Mouse (Mus musculus) NIH3T3 (cell line): Measurements from ENCODE around the gene Trim2.
A peak's percentile ranks its signal among the peaks of the same experiment; 100 is the strongest.

Source experiments
- DNase-seq: peaks from one replicate; pipeline ENCODE4 v3.0.0-alpha.2; 2012; ENCODE audit warnings: low read depth

Trim2 gene

DNA sequence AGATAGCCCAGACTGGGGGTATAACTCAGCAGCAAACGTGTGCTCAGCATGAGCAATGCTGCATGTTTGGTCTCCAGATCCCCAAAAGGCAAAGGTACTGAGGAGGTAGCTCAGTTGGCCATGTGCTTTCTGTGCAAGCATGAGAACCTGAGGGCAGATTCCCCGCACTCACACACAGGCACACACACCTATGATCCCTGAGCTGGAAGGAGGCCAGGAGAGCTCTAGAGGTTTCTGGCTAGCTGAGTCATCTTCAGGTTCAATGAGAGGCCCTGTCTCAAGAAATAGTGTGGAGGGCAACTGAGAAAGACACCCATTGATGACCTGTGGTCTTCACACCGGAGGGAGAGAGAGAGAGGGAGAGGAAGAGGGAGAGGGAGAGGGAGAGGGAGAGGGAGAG is 19.4 kb downstream of the Trim2 start:
- DNase-seq = peak; percentile 49

DNA sequence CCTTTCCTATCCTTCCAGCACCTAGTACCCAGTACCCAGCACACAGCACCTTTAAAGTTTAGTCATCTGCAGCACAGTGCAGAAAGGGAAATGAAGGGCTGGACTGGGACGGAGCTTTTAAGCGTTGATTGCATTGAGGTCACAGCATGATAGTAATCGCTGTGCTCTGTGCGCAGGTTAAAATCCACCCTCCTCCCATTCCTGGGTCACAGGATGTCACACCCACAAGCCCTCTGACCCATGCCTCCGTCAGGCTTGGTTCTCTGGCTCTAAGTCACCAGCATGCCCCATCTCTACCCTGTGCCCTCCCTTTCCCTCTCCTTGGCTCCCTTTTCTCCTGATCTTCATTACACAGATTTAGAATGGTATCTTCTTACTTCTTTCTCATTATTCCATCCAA is 20.4 kb downstream of the Trim2 start:
- no peak for DNase-seq

DNA sequence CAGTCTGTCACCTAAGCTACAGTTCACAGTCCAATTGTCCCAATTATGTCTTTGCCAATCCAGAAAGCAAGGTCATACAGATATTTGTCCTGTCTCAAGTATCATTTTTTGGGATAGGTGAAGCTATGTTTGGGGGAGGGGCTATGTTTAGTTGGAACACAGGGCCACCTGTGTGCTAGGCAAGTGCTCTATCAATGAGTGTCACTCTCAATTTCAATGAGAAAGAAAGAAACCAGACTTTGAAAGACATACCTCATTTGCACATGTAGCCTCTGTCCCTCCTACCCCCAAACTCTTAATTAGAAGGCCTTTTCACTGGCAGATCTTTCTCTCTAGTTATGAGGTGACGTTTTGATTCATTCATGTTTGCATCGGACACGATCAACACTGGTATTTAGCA is 21.9 kb downstream of the Trim2 start:
- DNase-seq = no peak

DNA sequence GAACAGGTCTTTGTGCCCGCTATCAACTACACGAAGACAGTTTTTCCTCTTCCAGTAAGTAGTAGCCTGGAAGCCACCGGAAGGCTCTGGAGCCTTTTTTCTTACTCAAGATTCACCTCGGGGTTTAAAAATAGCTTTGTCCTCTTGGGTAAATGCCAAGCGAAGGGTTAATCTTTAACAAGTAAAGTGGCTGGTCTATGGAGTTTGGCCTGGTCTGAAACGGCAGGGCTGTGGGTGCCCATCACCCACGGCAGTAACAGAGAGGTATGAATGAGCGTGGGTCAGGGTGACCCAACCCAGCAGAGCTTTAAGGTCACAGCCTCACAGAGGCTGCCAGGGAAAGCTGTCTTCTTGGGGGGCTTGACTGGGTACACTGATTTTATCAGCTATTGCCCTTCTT is 23.2 kb downstream of the Trim2 start:
- DNase-seq = no peak

DNA sequence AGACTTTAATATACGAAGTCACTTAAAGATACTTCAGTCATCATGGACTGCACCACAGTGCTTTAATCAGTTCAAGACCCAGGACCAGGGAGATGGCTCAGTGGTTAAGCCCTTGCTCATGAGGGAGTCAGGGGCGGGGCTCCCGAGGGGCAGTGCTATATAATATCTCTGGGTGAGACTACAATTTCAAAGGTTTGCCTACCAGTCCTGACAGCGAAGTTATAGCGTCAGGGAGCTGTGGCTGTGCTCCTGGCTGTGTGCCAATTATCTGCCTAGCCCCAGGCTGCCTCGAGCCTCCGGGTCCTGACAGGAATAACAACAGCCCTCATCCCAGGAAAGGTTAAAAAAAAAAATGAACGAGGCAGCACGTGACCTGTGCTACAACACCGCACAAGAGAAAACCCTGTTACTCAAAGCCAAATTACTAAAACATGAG is 24.7 kb downstream of the Trim2 start:
- peak; percentile 26 for DNase-seq

DNA sequence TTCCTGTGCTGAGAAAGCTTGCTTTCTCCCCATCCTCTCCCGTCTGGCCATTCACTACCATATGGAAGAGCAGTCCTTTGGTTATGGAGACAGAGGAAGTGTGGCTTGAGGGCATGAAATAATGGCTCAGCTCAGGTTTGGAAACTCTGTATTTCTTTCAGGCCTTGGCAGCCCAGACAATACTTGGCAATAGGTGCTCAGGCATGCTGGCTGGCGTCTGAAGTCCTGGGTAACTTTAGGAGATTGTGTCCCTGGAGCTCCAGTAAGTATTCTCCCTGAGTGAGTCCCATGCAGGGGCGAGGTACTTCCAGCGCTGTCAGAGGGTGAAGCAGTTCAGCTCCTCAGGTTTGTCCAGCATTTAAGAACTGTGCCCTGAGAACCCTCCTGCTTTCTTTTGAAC is 27.9 kb downstream of the Trim2 start:
- no peak for DNase-seq

DNA sequence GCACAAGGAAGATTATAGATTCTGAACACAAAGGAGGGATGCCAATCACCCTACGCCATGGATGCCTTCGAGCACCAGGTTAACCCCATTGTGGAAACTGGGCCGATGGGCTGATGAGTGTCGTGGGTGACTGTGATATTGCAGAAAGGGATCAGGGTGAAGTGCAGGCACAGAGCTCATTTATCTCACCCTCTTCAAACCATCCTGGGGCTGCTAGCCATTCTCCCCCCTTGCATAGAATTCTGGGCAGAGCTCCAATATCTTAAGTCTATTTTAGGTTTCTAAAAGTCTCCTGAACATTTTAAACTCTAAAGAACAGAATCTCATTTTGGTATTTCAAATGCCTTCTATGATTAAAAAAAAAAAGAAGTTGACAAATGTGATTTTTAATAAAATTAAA is 31.6 kb downstream of the Trim2 start:
- DNase-seq = no peak

DNA sequence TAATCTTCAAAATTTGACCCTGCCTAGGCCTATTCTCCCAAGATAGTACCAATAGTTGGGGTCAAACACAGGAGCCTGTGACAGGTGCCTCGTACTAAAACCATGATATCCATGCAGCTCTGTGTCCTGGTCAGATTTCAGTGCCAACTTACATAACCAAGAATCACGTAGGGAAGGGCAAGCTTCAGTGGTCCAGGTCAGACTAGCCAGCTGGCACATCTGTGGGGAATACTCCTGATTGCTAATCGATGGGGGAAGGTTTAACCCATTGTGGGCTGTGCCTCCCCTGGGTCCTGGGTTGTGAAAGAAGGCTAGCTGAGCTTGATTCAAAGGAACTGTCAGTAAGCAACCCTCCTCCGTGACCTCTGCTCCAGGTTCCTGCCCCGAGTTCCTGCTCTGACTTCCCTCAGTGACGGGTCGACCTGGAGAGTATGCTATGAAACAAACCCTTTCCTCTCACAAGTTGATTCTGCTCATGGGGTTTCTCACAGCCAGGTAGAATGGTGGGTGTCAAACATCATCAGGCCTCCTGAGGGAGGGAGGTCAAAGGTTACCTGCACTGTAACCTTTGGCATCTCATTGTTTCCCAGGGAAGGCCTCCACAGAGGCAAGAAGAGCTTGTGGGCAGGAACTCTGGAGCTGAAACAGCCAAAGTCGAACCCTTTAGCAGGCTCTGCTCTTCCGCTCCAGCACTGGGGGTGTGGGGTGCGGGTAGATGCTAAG is 34.2 kb downstream of the Trim2 start:
- no peak for DNase-seq

DNA sequence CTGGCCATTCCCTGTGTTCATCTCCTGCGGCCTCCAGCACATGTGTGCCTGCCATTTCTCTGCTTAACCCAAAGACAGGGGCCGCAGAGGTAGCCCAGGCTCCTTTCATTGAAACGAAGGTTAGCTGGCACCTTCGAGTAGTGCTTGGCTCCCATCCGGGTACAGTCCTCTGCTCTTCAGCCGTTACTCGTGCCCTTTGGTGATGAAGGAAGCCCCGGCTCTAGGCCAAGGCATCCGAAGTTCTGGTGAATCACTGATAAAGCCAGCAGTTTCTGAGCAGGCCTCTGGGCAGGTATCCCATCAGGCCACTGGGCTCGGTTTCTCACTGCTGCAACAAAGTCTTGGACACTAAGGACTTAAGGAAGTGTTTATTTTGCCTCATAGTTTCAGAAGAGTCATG is 34.9 kb downstream of the Trim2 start:
- no peak for DNase-seq

DNA sequence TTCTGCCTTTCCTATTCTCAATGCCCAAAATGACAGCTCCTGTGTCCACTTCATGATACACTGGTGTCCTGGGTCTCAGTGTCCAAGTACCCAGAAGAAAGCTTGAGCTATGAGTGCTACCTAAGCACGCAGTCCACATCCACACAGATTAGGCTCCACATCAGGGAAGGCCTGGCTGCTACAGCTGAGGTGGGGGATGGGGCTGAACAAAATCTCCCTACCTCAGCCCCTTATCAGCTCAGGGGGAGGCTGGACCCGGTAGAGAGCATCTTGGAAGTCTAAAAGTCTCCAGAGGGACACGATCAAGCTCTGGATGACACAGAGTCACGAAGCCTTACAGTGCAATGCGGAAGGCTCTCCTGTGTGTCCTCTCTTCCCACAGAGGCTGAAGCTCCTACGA is 35.6 kb downstream of the Trim2 start:
- DNase-seq = no peak

DNA sequence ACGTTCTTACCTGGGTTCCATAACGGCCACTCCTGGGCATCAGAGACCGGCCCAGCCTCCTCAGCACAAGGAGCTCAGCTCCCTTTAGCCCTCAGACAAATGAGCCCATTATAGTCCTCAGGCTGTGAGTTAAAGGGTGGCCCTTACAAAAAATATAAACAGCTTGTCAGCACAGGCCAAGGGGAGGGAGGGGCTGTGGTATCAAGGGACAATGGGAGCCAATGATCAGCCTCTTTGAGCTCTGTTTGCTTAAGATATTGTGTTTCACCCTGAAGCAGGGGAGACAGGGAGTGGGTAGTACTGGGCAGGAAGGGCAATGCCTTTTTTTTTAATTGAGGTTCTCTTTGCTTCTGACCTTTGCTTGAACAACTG is 36.1 kb downstream of the Trim2 start:
- DNase-seq = peak; percentile 12

DNA sequence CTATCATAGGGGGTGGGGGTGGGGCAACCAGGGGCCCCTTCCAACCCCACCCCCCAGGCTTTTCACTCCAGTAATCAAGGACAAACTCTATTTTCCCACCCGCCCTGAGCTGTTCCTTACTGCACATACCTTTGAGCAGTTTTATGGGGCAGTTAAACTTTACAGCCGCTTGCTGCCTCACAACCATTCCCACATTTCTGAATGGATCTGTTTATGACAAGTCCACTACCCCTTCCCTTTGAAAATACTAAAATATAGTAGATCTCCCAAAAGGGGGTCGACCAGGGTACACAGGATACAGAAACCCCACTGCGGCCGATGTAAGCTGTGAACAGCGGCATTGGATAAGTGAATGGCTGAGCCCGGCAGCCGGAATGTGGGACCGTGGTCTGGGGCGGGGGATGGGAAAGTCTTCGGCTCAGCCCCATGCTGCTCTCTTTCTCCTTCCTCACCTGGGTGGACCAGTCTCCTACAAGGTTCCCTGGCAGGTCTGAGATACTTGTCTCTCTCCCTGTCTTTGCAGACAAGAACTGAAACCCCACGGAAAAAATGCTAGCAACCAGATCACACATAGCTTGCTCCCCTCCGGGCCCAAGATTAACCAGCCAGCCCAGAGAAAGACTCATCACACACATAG is 36.6 kb downstream of the Trim2 start:
- DNase-seq = no peak

DNA sequence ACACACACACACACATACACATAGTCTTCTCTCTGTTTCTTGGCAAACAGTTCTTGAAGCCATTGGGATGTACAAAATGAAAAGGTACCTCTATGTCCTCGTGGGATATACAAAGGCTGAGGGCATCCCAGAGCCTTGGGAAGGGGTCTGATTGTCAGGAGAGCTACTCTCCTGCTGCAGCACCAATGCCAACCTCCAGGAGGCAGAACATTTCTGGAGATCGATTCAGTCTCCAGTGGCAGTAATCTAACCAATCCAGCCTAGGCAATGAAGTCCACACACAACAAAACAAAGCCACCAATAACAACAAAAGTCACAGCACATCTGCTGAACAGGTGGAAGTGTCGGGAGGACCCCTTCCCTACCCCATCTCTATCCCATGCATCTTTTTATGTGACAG is 38.2 kb downstream of the Trim2 start:
- DNase-seq = no peak

DNA sequence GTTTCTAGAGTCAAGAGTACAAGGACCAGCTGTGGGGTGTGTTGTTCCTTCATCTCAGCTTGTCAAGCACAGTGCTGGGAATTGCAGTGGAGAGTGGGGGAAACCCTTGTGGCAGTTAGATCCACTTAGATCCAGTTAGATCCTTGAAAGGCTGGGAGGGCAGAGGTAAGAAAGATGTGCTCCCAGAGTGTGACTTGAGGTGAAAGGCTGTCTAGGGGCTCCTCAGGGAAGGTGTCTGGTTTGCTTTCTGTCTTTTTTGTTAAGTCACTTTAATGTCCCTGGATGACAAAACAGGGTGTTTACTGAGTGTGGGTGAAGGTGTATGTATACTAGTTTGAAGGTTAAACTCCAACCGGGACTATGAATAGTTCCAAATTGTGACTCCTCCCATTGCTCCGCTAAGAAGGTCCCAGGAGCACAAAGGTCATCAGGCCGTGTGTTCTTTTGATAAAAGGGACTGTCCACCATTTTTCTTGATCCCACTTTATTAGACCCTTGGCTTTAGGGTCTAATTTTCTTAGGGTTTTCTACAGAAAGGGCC is 40.2 kb downstream of the Trim2 start:
- DNase-seq = no peak

DNA sequence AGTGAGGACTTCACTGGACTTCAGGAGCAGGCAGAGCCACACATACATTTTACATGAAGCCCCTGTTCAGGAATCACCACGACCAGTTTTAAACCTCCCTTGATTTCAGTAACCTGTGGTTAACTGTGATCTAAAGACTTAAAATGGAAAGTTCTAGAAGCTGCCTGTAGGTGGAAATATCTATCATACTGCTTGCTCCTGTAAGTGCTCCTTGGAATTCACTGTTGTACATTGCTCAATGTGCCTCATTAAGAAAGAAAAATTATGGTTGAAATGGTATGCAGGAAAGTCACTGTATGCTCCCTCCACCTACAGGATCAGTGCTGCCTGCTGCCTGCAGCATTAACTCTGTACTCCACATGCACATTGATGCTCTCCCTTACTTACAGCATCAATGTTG is 41.6 kb downstream of the Trim2 start:
- peak; percentile 9 for DNase-seq

DNA sequence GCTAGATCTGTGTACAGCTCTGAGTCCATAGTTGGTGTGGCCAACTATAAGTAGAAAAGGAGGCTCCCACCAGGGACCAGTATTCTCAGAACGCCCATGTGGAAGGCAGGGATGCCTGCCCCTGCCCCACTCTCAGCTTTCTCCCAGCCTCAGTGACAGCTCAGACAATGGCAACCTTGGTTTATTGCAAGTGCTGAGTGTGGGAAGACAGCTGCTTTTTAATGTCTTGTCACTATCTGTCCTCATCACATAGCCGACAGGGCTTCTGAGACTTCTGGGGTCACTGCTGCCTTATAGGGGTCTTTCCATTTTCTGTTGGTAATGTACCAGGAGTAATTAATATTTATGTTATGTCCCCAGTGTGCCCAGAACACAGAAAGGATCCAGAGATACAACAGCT is 42.3 kb downstream of the Trim2 start:
- DNase-seq = no peak

DNA sequence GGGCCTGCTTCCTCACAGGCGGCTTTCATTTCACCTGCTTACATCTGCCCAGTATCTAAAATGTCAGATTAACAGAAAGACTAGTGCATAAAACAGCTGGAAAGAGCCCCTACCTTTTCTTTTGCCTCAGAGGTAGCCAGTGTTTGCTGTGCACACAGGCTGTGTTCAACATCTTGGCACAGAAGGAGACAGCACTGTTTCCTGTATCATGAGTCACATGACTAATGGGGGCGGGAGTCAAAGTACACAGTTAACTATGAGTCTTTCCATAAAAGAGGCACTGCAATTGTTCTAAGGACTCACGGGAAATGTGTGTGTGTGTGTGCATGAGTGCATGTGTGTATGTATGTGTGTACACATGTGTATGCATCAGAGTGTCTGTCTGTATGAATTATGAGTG is 43.9 kb downstream of the Trim2 start:
- DNase-seq = peak; percentile 68

DNA sequence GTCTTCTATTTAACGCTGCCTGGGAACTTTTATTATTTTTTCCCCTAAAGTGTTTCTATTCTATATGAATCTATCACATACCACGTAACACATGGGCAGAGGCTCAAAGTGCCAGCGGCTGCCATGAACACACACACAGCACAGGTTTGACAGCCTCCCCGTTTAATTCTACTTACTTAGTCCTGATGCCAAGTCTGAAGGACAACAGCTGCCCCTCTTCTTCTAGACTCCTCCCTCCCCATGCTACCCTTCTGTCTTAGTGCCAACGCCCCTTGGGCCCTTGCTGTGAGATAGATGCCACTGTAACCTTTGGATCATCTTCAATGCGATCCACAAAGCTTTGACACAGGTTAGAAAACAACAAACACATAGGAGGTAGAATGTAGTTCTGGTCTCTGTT is 44.8 kb downstream of the Trim2 start:
- DNase-seq = no peak

DNA sequence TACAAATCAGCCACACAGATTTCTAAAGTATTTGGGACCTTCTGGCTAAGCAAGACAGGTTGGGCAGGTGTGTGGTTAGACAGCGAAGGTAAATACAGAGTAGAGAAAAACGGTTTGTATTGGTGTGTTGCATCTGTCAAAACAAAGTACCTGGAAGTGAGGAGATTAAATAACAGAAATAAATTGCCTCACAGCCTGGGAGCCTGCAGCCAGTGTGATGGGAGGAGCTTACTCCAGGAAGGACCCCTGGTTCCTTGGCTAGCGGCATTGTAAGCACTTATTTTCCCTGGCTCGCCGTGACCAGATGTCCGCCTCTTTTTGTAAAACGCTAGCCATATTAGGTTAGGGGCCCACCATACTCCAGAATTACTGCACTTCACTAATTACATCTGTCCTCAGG is 45.8 kb downstream of the Trim2 start:
- no peak for DNase-seq

DNA sequence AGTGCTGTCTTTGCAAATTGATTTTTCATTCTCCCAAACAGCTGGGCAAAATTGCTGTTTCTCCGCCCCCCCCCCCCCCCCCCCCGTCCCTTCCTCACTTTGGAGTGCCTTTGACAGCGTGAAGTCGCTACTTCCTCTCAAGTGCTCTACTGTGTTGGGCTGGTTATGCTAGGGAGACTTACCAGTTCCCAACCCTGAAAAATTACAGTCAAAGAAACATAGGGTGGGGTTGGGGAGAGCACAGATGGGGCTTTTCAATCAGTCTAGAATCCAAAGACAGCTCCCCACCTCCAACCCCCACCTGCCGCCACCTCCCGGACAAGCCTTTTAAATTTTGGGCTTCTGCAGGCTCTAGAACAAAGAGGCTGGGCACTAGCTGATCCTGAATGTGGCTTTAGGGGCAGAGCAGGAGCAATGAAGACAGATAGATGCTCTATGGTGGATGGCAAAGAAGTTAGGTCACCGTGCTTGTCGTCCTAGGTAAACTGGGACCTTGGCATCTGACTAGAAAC is 46.6 kb downstream of the Trim2 start:
- DNase-seq = peak; percentile 20

DNA sequence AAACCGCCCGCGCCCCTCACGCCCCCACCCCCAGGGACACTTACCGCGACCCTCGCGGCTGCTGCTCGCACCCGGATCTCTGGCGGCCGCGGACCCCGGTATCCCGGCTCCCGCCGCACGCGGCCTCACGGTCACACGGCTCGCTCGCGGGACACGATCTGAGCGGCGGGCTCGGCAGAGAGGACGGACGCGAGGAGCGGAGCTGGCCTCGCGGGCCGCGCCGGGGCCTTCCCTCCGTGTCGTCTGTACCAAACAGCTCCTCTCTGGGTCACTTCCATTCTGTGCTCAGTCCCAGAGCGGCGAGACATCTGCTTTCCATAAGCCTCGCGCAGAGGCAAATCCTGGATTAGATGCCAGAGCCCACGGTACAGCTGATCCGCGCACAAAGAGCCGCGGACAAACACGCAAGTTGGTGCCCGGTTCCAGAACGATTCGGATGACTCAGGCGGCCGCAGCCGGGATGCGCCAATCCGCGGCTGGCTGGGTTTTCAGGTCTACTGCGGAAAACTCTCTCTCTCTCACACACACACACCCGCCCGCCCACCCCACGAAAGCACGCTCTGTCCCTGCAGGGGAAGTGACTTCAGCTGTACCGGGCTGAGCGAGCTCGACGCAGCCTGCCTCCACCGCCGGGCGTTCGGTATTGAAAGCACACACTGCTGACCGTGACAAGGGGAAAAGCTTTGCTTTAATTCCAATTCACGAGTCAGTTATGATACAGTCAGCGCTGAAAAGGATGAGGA is 47.2 kb downstream of the Trim2 start:
- peak; percentile 83 for DNase-seq

DNA sequence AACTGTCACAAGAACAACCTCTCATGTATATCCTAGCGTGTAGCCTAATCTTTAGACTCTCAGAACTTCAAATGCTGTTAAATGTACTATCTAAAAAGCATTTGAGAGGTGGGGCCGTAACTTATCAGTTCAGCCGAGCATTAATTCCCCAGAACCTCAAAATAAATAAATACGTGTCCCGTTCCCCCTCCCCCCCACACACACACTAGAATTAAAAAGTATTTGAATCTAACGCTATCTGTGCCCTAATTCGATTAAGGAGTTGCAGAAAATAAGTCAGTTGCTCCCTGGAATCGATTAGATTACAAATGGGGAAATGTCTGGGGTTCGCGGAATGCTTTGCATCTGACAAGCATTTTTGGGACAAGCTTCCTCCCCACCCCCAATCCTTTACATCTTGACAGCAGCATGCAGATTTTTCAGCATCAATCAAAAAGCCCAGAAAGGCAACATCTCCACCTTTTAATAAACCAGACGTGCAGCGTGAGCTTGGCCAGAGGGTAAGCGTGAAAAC is 48.1 kb downstream of the Trim2 start:
- DNase-seq = peak; percentile 24
